Mouse (Mus musculus) kidney, embryonic 15.5 days (tissue): ENCODE results near the gene Spi1. TPM values are rescaled to one million over a fixed set of nuclear protein-coding genes. Genes with fewer than 3 reads are reported as not detected.

Experiments
- ATAC-seq: fragments of 200-750 bp; cut with Nextera tagmentation; replicated peaks from 2 replicates; pipeline ENCODE4 v1.8.0; 2017; ENCODE audit warnings: moderate TSS enrichment; ENCODE audit not compliant: low FRiP score
- H3K27ac ChIP-seq: fragments of 300-500 bp; sonication (generic); 2 replicates; pipeline ENCODE4 v1.5.1; 2015; ENCODE audit warnings: mild to moderate bottlenecking, inconsistent platforms
- H3K27me3 ChIP-seq: fragments of 300-500 bp; sonication (generic); 2 replicates; pipeline ENCODE4 v1.6.1; 2015; ENCODE audit warnings: inconsistent platforms
- H3K36me3 ChIP-seq: fragments of 300-500 bp; sonication (generic); 2 replicates; pipeline ENCODE4 v1.6.1; 2015; ENCODE audit warnings: inconsistent platforms
- H3K4me1 ChIP-seq: fragments of 300-500 bp; sonication (generic); 2 replicates; pipeline ENCODE4 v1.6.1; 2015; ENCODE audit warnings: inconsistent platforms
- H3K4me2 ChIP-seq: fragments of 300-500 bp; sonication (generic); 2 replicates; pipeline ENCODE4 v1.6.1; 2015; ENCODE audit warnings: moderate library complexity, mild to moderate bottlenecking, inconsistent platforms
- H3K4me3 ChIP-seq: fragments of 300-500 bp; sonication (generic); replicated peaks from 2 replicates; pipeline ENCODE4 v1.5.1; 2015; ENCODE audit warnings: mild to moderate bottlenecking, inconsistent platforms
- H3K9ac ChIP-seq: fragments of 300-500 bp; sonication (generic); 2 replicates; pipeline ENCODE4 v1.6.1; 2015; ENCODE audit warnings: mild to moderate bottlenecking, inconsistent platforms
- H3K9me3 ChIP-seq: fragments of 300-500 bp; sonication (generic); replicated peaks from 2 replicates; pipeline ENCODE4 v1.6.1; 2016; ENCODE audit warnings: inconsistent platforms
- WGBS: fragments of 180-500 bp; shearing (Covaris S2); methylation state at CpG from one replicate; pipeline ENCODE4 v1.1.7; 2015; ENCODE audit warnings: mixed read lengths; 5-methylcytosine and 5-hydroxymethylcytosine counted together
- polyA plus RNA-seq: library from polyadenylated mRNA; unstranded; fragments of >200 nt; fragmentation: Nextera tagmentation; extraction: Ambion mirVana; gene quantifications from 2 replicates; pipeline ENCODE4 v1.2.1, GENCODE M21; 2015

Gene Spi1
- polyA plus RNA-seq, 1 experiment from 2014 or later, result 5.4 TPM

- peaks cover 6% of the 10 kb centered on the region for H3K36me3 ChIP-seq
- H3K9ac ChIP-seq, result no peak overlapping the region
- no peaks in the 10 kb centered on the region for H3K9me3 ChIP-seq
- H3K4me3 ChIP-seq, result no peak overlapping the region
- no peak overlapping the region for H3K27ac ChIP-seq
- no peak overlapping the region for H3K4me2 ChIP-seq
- no peak for ATAC-seq
- H3K4me1 ChIP-seq, result 0 out of 2 replicates have a peak, but pooled peaks cover 2% of the 10 kb centered on the region
- 86% methylated on average over 6 of the region's 6 CpGs for WGBS
- no peaks in the 10 kb centered on the region for H3K27me3 ChIP-seq
Measured at GRCm38 (mm10) chr2:91137481-91137880, 55.3 kb downstream of the Spi1 start.

DNA sequence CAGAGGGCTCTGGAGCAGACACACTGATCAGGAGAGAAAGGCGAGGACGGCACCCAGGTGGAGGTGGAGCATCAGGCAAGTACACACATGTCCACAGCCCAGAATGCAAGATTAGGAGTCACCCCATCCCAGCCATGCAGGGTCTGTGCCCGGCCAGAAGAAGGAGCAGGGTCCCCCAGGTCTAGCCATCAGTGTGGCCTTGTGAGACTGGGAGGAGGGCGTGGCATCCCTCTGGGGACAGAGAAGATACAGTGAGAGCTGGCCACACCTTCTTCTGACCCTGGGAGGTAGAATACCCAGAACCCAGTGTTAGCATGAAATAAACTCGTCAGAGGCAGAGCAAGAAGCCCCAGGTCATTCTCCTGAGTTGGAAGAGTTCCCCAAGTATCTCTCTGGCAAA is 57.1 kb downstream of the Spi1 start:
- WGBS, result 68% methylated on average over 5 of the region's 5 CpGs
- 0 out of 2 replicates have a peak, but pooled peaks have one; percentile 26 for ATAC-seq

DNA sequence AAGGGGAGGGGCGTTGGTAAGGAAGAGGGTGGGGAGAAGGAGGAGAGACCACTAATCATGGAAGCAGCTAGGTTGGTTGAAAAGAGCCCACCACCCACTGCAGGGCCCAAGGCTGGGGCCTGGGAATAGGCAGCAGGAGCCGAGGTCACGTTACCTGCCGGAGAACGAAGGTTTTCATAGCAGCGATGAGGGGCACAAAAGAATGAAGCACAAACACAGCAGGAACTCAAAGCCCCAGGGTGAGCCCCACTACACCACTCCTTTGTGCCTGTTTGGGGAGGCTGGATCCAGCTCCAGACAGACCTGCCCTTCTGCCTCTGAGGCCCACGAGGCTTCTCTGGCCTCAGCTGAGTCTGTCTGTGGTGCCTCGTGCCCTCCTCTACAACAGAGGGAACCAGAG is 57.6 kb downstream of the Spi1 start:
- H3K4me2 ChIP-seq, result no peak overlapping the region
- no peak overlapping the region for H3K9ac ChIP-seq
- no peak overlapping the region for H3K27ac ChIP-seq
- no peak overlapping the region for H3K4me3 ChIP-seq
- no peak for ATAC-seq
- H3K4me1 ChIP-seq, result 0 out of 2 replicates have a peak, but pooled peaks cover 2% of the 10 kb centered on the region
- no peaks in the 10 kb centered on the region for H3K27me3 ChIP-seq
- 81% methylated on average over 8 of the region's 8 CpGs for WGBS
- peaks cover 15% of the 10 kb centered on the region for H3K36me3 ChIP-seq
- H3K9me3 ChIP-seq, result no peaks in the 10 kb centered on the region

More for the DNA sequence above, 57.1 kb downstream of the Spi1 start:
- Histone ChIP-seq H3K27ac (no peak overlapping the region), H3K4me3 (no peak overlapping the region), H3K9me3 (no peaks in the 10 kb centered on the region), H3K4me2 (no peak overlapping the region), H3K36me3 (peaks cover 15% of the 10 kb centered on the region), H3K4me1 (0 out of 2 replicates have a peak, but pooled peaks cover 2% of the 10 kb centered on the region), H3K27me3 (no peaks in the 10 kb centered on the region), H3K9ac (no peak overlapping the region)

- Histone ChIP-seq H3K4me1 (0 out of 2 replicates have a peak, but pooled peaks cover 2% of the 10 kb centered on the region), H3K4me2 (no peak overlapping the region), H3K9ac (no peak overlapping the region), H3K27ac (no peak overlapping the region), H3K9me3 (no peaks in the 10 kb centered on the region), H3K4me3 (no peak overlapping the region), H3K36me3 (peaks cover 28% of the 10 kb centered on the region), H3K27me3 (no peaks in the 10 kb centered on the region)
- ATAC-seq, result no peak
- 91% methylated on average over 6 of the region's 6 CpGs for WGBS
Measured at GRCm38 (mm10) chr2:91142920-91143319, 60.7 kb downstream of the Spi1 start.

GRCm38 (mm10) chr2:91143401-91143800 is 61.2 kb downstream of the Spi1 start:
- H3K4me1 ChIP-seq, result 0 out of 2 replicates have a peak, but pooled peaks cover 2% of the 10 kb centered on the region
- H3K27me3 ChIP-seq, result no peaks in the 10 kb centered on the region
- H3K4me2 ChIP-seq, result no peak overlapping the region
- no peaks in the 10 kb centered on the region for H3K9me3 ChIP-seq
- no peak overlapping the region for H3K9ac ChIP-seq
- ATAC-seq, result no peak
- 97% methylated on average over 11 of the region's 11 CpGs for WGBS
- no peak overlapping the region for H3K4me3 ChIP-seq
- H3K27ac ChIP-seq, result no peak overlapping the region
- peaks cover 28% of the 10 kb centered on the region for H3K36me3 ChIP-seq

DNA sequence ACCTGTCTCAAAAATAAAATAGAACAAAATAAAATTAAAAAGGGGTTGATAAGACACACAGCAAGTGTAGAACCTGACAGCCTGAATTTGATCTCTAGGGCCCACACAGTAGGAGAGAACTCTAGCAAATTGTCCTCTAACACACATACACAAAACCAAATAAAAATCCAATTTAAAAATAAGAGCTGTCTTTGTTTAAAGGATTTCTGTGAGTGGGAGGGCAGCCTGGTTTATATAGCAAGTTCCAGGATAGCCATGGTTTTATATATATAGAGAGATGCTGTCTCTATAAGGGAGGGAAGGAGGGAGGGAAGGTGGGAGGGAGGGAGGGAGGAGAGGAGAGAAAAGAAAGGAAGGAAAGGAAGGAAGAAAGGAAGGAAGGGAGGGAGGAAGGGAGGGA is 65.9 kb downstream of the Spi1 start:
- no peaks in the 10 kb centered on the region for H3K27me3 ChIP-seq
- H3K36me3 ChIP-seq, result peaks cover 30% of the 10 kb centered on the region
- H3K9ac ChIP-seq, result no peak overlapping the region
- no peaks in the 10 kb centered on the region for H3K9me3 ChIP-seq
- no peaks in the 10 kb centered on the region for H3K4me1 ChIP-seq
- no peak for ATAC-seq
- no peak overlapping the region for H3K4me2 ChIP-seq
- H3K27ac ChIP-seq, result no peak overlapping the region
- H3K4me3 ChIP-seq, result no peak overlapping the region

GRCm38 (mm10) chr2:91151331-91151730 is 69.1 kb downstream of the Spi1 start:
- no peak overlapping the region for H3K27ac ChIP-seq
- no peak overlapping the region for H3K9ac ChIP-seq
- H3K36me3 ChIP-seq, result peaks cover 32% of the 10 kb centered on the region
- H3K4me2 ChIP-seq, result no peak overlapping the region
- no peaks in the 10 kb centered on the region for H3K27me3 ChIP-seq
- H3K9me3 ChIP-seq, result no peaks in the 10 kb centered on the region
- no peak for ATAC-seq
- WGBS, result 64% methylated on average over 1 of the region's 1 CpGs
- H3K4me1 ChIP-seq, result no peaks in the 10 kb centered on the region
- H3K4me3 ChIP-seq, result no peak overlapping the region

DNA sequence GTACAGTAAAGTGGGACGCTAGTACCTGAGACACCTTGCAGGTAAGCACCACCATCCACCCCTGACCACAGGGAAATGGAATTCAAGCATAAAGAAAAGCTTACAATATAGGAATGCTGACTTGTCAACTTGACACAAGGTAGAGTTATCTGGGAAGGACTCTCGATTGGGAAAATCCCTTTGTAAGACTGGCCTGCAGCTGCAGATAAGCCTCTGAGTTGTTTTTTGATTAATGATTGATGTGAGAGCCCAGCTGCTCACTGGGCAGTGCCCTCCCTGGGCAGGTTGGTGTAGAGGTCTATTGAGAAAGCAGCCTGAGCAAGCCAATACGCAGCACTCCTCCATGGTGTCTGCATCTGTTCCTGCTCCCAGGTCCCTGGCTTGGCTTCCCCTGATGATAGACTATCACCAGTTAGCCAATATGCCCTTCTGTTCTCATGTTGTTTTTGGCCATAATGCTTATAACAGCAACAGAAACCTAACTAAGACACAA is 70.7 kb downstream of the Spi1 start:
- Histone ChIP-seq H3K27ac (no peak overlapping the region), H3K4me3 (no peak overlapping the region), H3K9ac (no peak overlapping the region), H3K4me2 (no peak overlapping the region), H3K9me3 (no peaks in the 10 kb centered on the region), H3K36me3 (peaks cover 30% of the 10 kb centered on the region), H3K27me3 (no peaks in the 10 kb centered on the region), H3K4me1 (no peaks in the 10 kb centered on the region)
- 84% methylated on average over 3 of the region's 3 CpGs for WGBS
- no peak for ATAC-seq

GRCm38 (mm10) chr2:91154091-91154490 is 71.9 kb downstream of the Spi1 start:
- ATAC-seq, result no peak
- no peaks in the 10 kb centered on the region for H3K4me1 ChIP-seq
- H3K9me3 ChIP-seq, result no peaks in the 10 kb centered on the region
- H3K27me3 ChIP-seq, result no peaks in the 10 kb centered on the region
- H3K4me3 ChIP-seq, result no peak overlapping the region
- H3K36me3 ChIP-seq, result peaks cover 33% of the 10 kb centered on the region
- no peak overlapping the region for H3K4me2 ChIP-seq
- H3K9ac ChIP-seq, result no peak overlapping the region
- WGBS, result 92% methylated on average over 3 of the region's 3 CpGs
- no peak overlapping the region for H3K27ac ChIP-seq

DNA sequence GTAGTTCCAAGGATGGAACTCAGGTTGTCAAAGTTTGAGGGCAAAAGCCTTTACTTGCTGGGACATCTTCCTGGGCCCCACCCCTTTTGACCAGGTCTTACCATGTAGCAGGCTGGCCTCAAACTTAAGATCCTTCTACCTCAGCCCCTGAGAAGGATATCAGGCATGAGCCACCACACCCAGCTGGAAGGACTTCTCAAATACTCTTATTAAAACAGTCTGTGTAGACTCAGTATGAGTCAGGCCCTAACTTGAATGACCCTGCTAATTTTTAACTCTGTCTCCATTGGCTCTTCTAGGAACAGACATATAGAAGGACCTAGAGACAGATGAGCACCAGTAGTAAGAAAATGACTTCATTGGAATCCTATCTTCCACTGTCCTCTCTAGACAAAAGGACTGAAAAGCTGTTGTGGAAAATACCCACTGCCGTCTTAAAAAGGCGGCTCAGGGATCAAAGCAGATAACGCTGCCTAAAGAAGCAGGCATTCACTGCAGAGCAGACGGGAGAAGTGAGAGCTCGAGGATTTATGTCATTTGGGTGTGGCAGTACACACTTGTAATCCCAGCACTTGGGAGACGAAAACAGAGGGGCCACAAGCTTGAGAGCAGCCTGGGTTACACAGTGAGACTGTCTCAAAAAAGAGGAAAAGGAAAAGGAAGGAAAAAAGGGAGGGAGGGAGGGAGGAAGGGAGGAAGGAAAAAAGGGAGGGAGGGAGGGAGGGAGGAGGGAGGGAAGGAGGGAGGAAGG is 75.0 kb downstream of the Spi1 start:
- Histone ChIP-seq H3K36me3 (peaks cover 40% of the 10 kb centered on the region), H3K9me3 (no peaks in the 10 kb centered on the region), H3K9ac (no peak overlapping the region), H3K27ac (no peak overlapping the region), H3K4me2 (no peak overlapping the region), H3K4me1 (no peaks in the 10 kb centered on the region), H3K4me3 (no peak overlapping the region), H3K27me3 (no peaks in the 10 kb centered on the region)
- 20% methylated on average over 6 of the region's 6 CpGs for WGBS
- ATAC-seq, result no peak

GRCm38 (mm10) chr2:91160591-91160990 is 78.4 kb downstream of the Spi1 start:
- H3K27me3 ChIP-seq, result no peaks in the 10 kb centered on the region
- H3K4me2 ChIP-seq, result no peak overlapping the region
- H3K9ac ChIP-seq, result no peak overlapping the region
- WGBS, result 77% methylated on average over 6 of the region's 6 CpGs
- H3K9me3 ChIP-seq, result no peaks in the 10 kb centered on the region
- H3K4me1 ChIP-seq, result no peaks in the 10 kb centered on the region
- peaks cover 42% of the 10 kb centered on the region for H3K36me3 ChIP-seq
- no peak overlapping the region for H3K4me3 ChIP-seq
- H3K27ac ChIP-seq, result no peak overlapping the region
- no peak for ATAC-seq

DNA sequence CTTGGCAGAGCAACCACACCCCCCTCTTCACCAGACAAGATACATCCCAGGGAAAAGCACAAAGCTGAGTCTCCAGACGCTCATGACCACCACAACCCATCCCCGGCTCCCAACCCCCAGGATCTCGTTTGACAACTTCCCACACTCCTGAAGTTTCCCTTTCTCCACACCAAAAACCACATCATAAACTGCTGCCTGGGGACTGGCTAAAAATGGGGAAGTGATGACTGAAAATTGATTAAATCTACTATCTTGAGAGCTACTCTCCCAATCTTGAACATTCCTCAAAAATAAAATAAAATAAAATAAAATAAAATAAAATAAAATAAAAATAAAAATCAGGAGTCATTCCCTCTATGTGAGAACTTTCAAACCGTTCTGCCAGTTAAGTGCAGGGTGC is 80.8 kb downstream of the Spi1 start:
- no peak overlapping the region for H3K4me2 ChIP-seq
- no peak overlapping the region for H3K9ac ChIP-seq
- no peak overlapping the region for H3K4me3 ChIP-seq
- no peaks in the 10 kb centered on the region for H3K4me1 ChIP-seq
- no peaks in the 10 kb centered on the region for H3K27me3 ChIP-seq
- H3K9me3 ChIP-seq, result no peaks in the 10 kb centered on the region
- no peak overlapping the region for H3K27ac ChIP-seq
- WGBS, result 75% methylated on average over 4 of the region's 4 CpGs
- no peak for ATAC-seq
- peaks cover 57% of the 10 kb centered on the region for H3K36me3 ChIP-seq

DNA sequence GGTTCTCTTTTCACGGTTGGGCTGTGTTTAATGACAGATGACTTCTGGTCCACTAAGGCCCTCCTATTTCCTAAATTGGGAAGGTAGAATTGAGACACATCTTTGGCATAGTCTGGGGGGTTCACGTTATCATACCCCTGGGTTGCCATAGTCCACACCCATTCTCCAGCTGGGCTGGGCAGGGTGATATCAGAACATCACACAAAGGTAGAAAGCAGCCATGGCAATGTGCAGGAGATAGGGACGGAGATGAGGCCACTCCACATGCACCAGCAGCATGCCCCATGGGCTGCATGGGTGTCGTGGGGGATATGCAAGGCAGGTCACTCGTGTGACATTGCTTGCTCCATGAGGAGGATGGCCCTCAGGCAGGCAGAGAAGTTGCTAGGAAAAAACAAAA is 81.3 kb downstream of the Spi1 start:
- H3K4me2 ChIP-seq, result no peak overlapping the region
- H3K27me3 ChIP-seq, result no peaks in the 10 kb centered on the region
- no peaks in the 10 kb centered on the region for H3K4me1 ChIP-seq
- WGBS, result 80% methylated on average over 5 of the region's 5 CpGs
- H3K9me3 ChIP-seq, result no peaks in the 10 kb centered on the region
- H3K9ac ChIP-seq, result no peak overlapping the region
- H3K4me3 ChIP-seq, result no peak overlapping the region
- peaks cover 54% of the 10 kb centered on the region for H3K36me3 ChIP-seq
- ATAC-seq, result no peak
- no peak overlapping the region for H3K27ac ChIP-seq
